Mouse (Mus musculus) heart, postnatal 0 days (tissue): ENCODE results near the gene Ak9.

Experiments used
- CTCF ChIP-seq: IDR thresholded peaks from 2 replicates; pipeline ENCODE4 v1.5.1; 2016; ENCODE audit warnings: antibody characterized with exemption, control low read depth, low read depth
- EP300 ChIP-seq: IDR thresholded peaks from 2 replicates; pipeline ENCODE4 v1.6.1; 2016; ENCODE audit warnings: antibody characterized with exemption, low read depth

DNA sequence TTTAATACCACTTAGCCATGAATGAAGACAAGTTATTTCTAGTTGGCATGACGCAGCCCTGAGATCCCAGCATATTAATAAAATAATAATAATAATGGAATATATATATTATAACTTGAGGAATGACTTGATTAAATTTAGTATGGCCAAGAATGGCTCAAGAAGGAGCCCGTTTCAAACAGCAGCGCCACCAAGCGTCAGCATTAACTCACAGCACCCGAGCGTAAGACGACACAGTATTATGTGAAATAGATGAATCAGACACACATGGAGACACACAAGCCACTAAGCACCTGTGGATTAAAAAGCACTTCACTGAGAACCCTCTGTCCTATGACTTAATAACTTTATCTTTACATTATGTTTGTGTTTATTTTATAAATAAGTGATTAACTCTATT lies 31.9 kb upstream of the Ak9 start:
- no peak for TF ChIP-seq EP300
- TF ChIP-seq CTCF, result peak; percentile 46
